Mouse (Mus musculus): ENCODE measurements around the gene Snrpd3. TPM values are rescaled to one million over a fixed set of nuclear protein-coding genes. Genes with fewer than 3 reads are reported as not detected.

The Snrpd3 gene
- polyA plus RNA-seq, 1 experiment = 195 TPM

- H3K36me3 ChIP-seq (ENCODE audit: control insufficient read depth, insufficient read depth) = peaks cover 4% of the 10 kb centered on the region
- no peak overlapping the region for H3K4me3 ChIP-seq
- TF ChIP-seq MYOD1 (IDR thresholded peaks at IDR 0.05; ENCODE audit: control insufficient read depth in 1 of 3, insufficient read length in 2 of 3, low read depth in 2 of 3) (no peak), MYOG (IDR thresholded peaks at IDR 0.05; ENCODE audit: control insufficient read depth in 1 of 3, insufficient read depth in 1 of 3, insufficient read length in 2 of 3, low read depth in 2 of 3) (no peak)
- H3K4me2 ChIP-seq (ENCODE audit: low read depth) = no peak overlapping the region
- peaks cover 33% of the 10 kb centered on the region for H3K79me2 ChIP-seq (ENCODE audit: control insufficient read depth, insufficient read depth)
- H3K27me3 ChIP-seq (ENCODE audit: control insufficient read depth, insufficient read depth, insufficient read length) = no peaks in the 10 kb centered on the region
- no peak overlapping the region for H3ac ChIP-seq (ENCODE audit: control insufficient read depth, insufficient read length)
Observed at GRCm38 (mm10) chr10:75513306-75514067, 3.9 kb upstream of the Snrpd3 start.

- Histone ChIP-seq H3K27me3 (ENCODE audit: control insufficient read depth, insufficient read depth, insufficient read length) (no peaks in the 10 kb centered on the region), H3K4me2 (ENCODE audit: low read depth) (no peak overlapping the region), H3K79me2 (ENCODE audit: control insufficient read depth, insufficient read depth) (peaks cover 42% of the 10 kb centered on the region), H3K36me3 (ENCODE audit: control insufficient read depth, insufficient read depth) (peaks cover 4% of the 10 kb centered on the region), H3K4me3 (no peak overlapping the region), H3ac (ENCODE audit: control insufficient read depth, insufficient read length) (no peak overlapping the region)
- no peak for TF ChIP-seq REST (IDR thresholded peaks at IDR 0.05; ENCODE audit: insufficient read depth, insufficient read length)
- TF ChIP-seq USF1 (IDR thresholded peaks at IDR 0.05; ENCODE audit: low read depth) = no peak
- TF ChIP-seq E2F4 (IDR thresholded peaks at IDR 0.05; ENCODE audit: insufficient read depth) = no peak
- TF ChIP-seq MYOG (IDR thresholded peaks at IDR 0.05; ENCODE audit: control insufficient read depth in 1 of 3, insufficient read depth in 1 of 3, insufficient read length in 2 of 3, low read depth in 2 of 3) = no peak
- TF ChIP-seq SRF (IDR thresholded peaks at IDR 0.05; ENCODE audit: control insufficient read depth, insufficient read length, low read depth) = no peak
- no peak for TF ChIP-seq TCF3 (IDR thresholded peaks at IDR 0.05; ENCODE audit: insufficient read length, low read depth)
- no peak for TF ChIP-seq MAX (IDR thresholded peaks at IDR 0.05; ENCODE audit: low read depth)
- no peak for TF ChIP-seq MYOD1 (IDR thresholded peaks at IDR 0.05; ENCODE audit: control insufficient read depth in 1 of 3, insufficient read length in 2 of 3, low read depth in 2 of 3)
- TF ChIP-seq POLR2A (IDR thresholded peaks at IDR 0.05; ENCODE audit: insufficient read length, low read depth) = no peak
- no peak for TF ChIP-seq TCF12 (IDR thresholded peaks at IDR 0.05; ENCODE audit: insufficient read depth, poor library complexity, severe bottlenecking)
- no peak for TF ChIP-seq POLR2AphosphoS2 (IDR thresholded peaks at IDR 0.05; ENCODE audit: insufficient read length, low read depth)
- TF ChIP-seq CEBPB (IDR thresholded peaks at IDR 0.05; ENCODE audit: insufficient read depth, poor library complexity, severe bottlenecking) = no peak
Observed at GRCm38 (mm10) chr10:75514361-75514760, 3.0 kb upstream of the Snrpd3 start.

- no peaks in the 10 kb centered on the region for H3K27me3 ChIP-seq (ENCODE audit: control insufficient read depth, insufficient read depth, insufficient read length)
- H3K4me3 ChIP-seq = peak overlapping the region; percentile 80
- TF ChIP-seq E2F4 (IDR thresholded peaks at IDR 0.05; ENCODE audit: insufficient read depth) (no peak), CEBPB (IDR thresholded peaks at IDR 0.05; ENCODE audit: insufficient read depth, poor library complexity, severe bottlenecking) (no peak), POLR2A (IDR thresholded peaks at IDR 0.05; ENCODE audit: insufficient read length, low read depth) (no peak), USF1 (IDR thresholded peaks at IDR 0.05; ENCODE audit: low read depth) (no peak), REST (IDR thresholded peaks at IDR 0.05; ENCODE audit: insufficient read depth, insufficient read length) (no peak), POLR2AphosphoS2 (IDR thresholded peaks at IDR 0.05; ENCODE audit: insufficient read length, low read depth) (no peak), MAX (IDR thresholded peaks at IDR 0.05; ENCODE audit: low read depth) (no peak), TCF12 (IDR thresholded peaks at IDR 0.05; ENCODE audit: insufficient read depth, poor library complexity, severe bottlenecking) (no peak)
- H3K36me3 ChIP-seq (ENCODE audit: control insufficient read depth, insufficient read depth) = peaks cover 9% of the 10 kb centered on the region
- H3ac ChIP-seq (ENCODE audit: control insufficient read depth, insufficient read length) = no peak overlapping the region
- H3K79me2 ChIP-seq (ENCODE audit: control insufficient read depth, insufficient read depth) = peaks cover 52% of the 10 kb centered on the region
- H3K4me2 ChIP-seq (ENCODE audit: low read depth) = peak overlapping the region; percentile 89
Observed at GRCm38 (mm10) chr10:75515216-75516037, 1.9 kb upstream of the Snrpd3 start.

- H3K36me3 ChIP-seq (ENCODE audit: control insufficient read depth, insufficient read depth) = peaks cover 11% of the 10 kb centered on the region
- peak overlapping the region; percentile 51 for H3ac ChIP-seq (ENCODE audit: control insufficient read depth, insufficient read length)
- H3K4me2 ChIP-seq (ENCODE audit: low read depth) = peak overlapping the region; percentile 89
- H3K79me2 ChIP-seq (ENCODE audit: control insufficient read depth, insufficient read depth) = peaks cover 60% of the 10 kb centered on the region
- TF ChIP-seq TCF12 (IDR thresholded peaks at IDR 0.05; ENCODE audit: insufficient read depth, poor library complexity, severe bottlenecking) (no peak), USF1 (IDR thresholded peaks at IDR 0.05; ENCODE audit: low read depth) (no peak), MAX (IDR thresholded peaks at IDR 0.05; ENCODE audit: low read depth) (no peak), SRF (IDR thresholded peaks at IDR 0.05; ENCODE audit: control insufficient read depth, insufficient read length, low read depth) (no peak), CEBPB (IDR thresholded peaks at IDR 0.05; ENCODE audit: insufficient read depth, poor library complexity, severe bottlenecking) (no peak), REST (IDR thresholded peaks at IDR 0.05; ENCODE audit: insufficient read depth, insufficient read length) (no peak), MYOG (IDR thresholded peaks at IDR 0.05; ENCODE audit: control insufficient read depth in 1 of 3, insufficient read depth in 1 of 3, insufficient read length in 2 of 3, low read depth in 2 of 3) (no peak), POLR2AphosphoS2 (IDR thresholded peaks at IDR 0.05; ENCODE audit: insufficient read length, low read depth) (no peak), POLR2A (IDR thresholded peaks at IDR 0.05; ENCODE audit: insufficient read length, low read depth) (no peak), E2F4 (IDR thresholded peaks at IDR 0.05; ENCODE audit: insufficient read depth) (no peak), MYOD1 (IDR thresholded peaks at IDR 0.05; ENCODE audit: control insufficient read depth in 1 of 3, insufficient read length in 2 of 3, low read depth in 2 of 3) (no peak), TCF3 (IDR thresholded peaks at IDR 0.05; ENCODE audit: insufficient read length, low read depth) (no peak)
- peak overlapping the region; percentile 80 for H3K4me3 ChIP-seq
- no peaks in the 10 kb centered on the region for H3K27me3 ChIP-seq (ENCODE audit: control insufficient read depth, insufficient read depth, insufficient read length)
Observed at GRCm38 (mm10) chr10:75516038-75516723, 1.2 kb upstream of the Snrpd3 start.

Data from myocyte (in vitro differentiated cells).